Mouse (Mus musculus) olfactory bulb, adult 2 months (tissue): ENCODE measurements at regions not wholly inside any gene's neighbourhood (a gene's known extent, or its start where the extent isn't known, plus 50 kb on each side); places are given as distances from the start of the nearest gene placed in this dataset.

ENCODE experiments used
- CTCF ChIP-seq: fragments of 200-500 bp; IDR thresholded peaks from 2 replicates; pipeline ENCODE4 v1.5.1; 2012; ENCODE audit warnings: low read depth, mild to moderate bottlenecking, low read length, moderate library complexity; ENCODE audit not compliant: insufficient read depth
- POLR2A ChIP-seq: fragments of 200-500 bp; IDR thresholded peaks from 2 replicates; pipeline ENCODE4 v1.6.1; 2012; ENCODE audit warnings: mild to moderate bottlenecking, low read depth, low read length, moderate library complexity; ENCODE audit not compliant: insufficient read depth

- TF ChIP-seq POLR2A (no peak), CTCF (no peak)
These were observed 122.0 kb downstream of the Gm12728 start for GRCm38 (mm10) chr4:105911678-105912077.
